Mouse (Mus musculus) cortical plate, adult 2 months (tissue): ENCODE data around the gene Mfsd2a.

Experiments
- CTCF ChIP-seq: fragments of 200-500 bp; IDR thresholded peaks from 2 replicates; pipeline ENCODE4 v1.5.1; 2011; ENCODE audit warnings: mild to moderate bottlenecking, control low read depth, low read length; ENCODE audit not compliant: insufficient read depth; ENCODE audit errors: extremely low read depth
- POLR2A ChIP-seq: fragments of 200-500 bp; IDR thresholded peaks from 2 replicates; pipeline ENCODE4 v1.6.1; 2011; ENCODE audit warnings: mild to moderate bottlenecking, low read length, control low read depth; ENCODE audit not compliant: insufficient read depth; ENCODE audit errors: extremely low read depth

- TF ChIP-seq CTCF (no peak), POLR2A (no peak)
Observed at GRCm38 (mm10) chr4:122978850-122979249, 17.9 kb upstream of the Mfsd2a start.
